Mouse (Mus musculus) fat pad, adult 2 months (tissue): ENCODE measurements around the gene Card6.

Source experiments
- DNase-seq: peaks from one replicate; pipeline ENCODE4 v3.0.0-alpha.2; 2011; ENCODE audit warnings: low read depth, low spot score; ENCODE audit errors: extremely low read depth

The Card6 gene

DNA sequence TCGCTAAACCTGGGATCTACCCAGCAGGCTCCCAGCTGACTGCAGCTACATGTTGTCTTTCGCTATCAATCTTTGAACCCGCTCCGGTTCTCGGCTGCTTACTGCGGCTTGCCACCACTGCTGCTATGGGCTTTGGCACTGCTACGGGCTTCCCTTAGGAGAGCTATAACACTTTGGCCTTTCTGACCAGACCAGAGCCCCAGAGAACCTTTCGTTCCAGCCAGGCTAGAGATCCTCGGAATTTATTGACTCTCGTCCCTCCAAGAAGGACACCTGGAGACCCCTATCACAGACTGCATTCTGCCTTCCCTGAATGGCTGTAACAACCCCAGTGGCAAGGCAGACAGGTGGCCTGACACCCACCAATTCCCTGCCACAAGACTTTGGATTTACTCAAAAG lies 18.2 kb downstream of the Card6 start:
- DNase-seq, result no peak

DNA sequence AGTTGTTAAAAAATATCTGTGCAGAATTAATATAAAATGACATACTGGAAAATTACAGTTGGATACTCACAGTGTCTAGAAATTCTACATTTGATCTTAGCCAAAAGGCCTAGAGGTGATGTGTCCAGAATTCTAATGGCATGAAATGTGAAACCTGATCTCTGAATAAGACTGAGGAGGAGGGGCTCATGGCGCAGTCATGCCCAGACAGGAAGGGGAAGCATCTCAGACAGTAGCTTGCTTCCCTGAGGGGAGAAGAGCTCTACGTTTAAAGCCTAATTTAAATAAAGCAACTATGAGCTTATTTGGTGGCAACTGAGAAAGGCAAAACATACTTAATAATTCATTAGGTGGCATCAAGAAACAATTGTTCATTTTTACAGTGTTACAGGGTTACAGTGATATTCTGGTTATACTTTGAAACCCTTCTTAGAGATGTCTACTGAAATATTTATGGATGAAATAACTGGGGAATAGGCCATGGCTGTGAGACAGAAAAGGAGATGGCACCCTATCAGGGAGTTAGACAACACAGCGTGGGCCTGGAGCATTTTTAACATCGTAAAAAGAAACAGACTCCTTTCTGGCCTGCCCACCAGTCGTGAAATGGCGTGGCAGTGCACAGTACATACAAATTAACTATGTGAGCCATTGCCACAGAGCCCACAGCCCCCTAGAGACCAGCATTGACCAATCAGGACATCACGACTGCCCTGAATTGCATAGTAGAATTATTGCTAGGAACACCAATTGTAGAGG lies 19.3 kb downstream of the Card6 start:
- peak; percentile 40 for DNase-seq

DNA sequence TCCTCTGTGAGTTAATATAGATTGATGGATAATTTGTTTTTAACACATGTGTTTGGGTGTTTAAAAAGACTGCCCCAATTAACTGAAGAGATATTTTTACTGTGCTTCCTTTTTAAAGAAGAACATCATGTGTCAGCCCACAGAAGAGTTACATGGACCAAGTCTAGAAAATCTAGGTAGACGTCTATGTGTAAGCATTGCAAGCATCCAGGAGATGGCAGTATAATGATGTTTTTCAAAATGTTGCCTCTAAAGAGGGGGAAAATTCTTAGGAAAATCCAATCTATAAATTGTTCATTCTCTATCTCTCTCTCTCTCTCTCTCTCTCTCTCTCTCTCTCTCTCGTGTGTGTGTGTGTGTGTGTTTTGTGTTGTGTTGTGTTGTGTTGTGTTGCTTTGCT lies 22.2 kb downstream of the Card6 start:
- no peak for DNase-seq

DNA sequence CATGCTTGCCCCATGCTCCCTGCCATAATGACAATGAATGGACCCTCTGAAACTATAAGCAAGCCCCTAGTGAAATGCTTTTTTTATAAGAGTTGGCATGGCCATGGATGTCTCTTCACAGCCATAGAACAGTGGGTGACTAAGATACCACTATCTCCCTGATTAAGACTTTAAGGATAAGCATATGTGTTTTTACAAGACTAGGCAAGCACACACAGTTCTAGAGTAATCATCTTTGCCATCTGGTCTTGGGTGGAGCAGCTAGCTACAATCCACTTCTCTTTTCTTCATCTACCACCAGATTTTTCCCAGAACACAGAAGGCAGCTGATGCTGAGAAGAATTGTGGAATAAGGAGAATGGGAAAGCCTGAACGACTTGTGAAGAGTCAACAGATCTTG lies 27.1 kb downstream of the Card6 start:
- DNase-seq, result no peak

DNA sequence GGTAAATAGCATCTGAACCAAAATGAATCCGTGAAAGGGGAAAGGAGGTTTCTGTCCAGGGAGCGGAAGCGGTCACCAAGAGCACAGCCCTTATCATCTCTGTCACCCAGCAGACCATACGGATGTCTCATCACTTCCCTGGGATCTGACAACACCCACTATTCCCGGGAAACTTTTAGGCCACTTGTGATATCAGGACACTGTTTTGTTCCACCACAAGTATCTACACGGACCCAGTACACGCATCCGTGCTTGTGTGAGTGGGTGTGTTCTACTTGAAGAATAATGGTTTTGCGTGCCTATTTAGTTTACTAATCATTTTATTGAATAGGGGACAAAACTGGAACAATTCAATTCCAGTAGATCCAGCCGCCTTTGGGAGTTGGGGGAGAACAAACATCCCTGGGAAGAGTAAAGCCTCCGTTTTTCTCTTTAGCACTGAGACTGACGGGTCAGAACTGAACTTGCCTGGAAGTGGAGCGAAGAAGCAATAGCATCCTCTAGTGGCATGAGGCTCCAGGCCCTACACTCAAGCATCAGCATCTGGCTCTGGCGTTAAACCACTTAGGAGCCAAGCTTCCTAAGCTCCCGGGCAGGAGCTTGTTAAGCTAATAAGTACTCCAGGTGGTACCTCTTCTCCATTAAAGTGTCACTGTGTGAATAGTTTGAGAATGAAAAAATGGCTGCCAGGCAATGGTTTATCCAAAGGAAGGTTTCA lies 39.4 kb downstream of the Card6 start:
- DNase-seq, result no peak

DNA sequence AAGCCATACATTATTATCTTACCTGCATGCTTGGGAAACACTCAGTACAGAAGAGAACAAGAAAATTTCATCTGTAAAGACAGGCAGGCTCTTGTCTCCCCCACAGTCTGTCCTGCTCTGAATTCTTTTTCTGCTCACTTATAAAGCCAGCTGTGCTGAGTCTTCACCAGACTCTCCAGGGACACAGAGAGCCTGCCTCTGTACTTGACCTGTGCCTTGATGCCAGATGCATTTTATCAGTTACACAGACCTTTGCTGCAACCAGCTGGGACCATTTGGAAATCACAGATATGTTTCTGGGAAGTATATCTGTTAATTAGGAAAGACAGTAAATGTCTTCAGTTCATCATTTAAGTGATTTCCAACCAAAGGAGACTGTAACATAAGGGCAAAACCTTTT lies 44.7 kb downstream of the Card6 start, which contains the start of gene C7:
C7 (minus strand) TSS at position 106 of the 400 bp plus-strand sequence.
- DNase-seq, result no peak
